Mouse (Mus musculus) 416B (cell line): ENCODE results near the gene Olfr766-ps1.
"Not testable (repeated sequence)": the region's sequence is repeated elsewhere in the genome, so short reads cannot be mapped to it uniquely, and the experiment has no call there.

Experiments
- DNase-seq: peaks from one replicate; pipeline ENCODE4 v3.0.0; 2011; ENCODE audit warnings: low read depth

The Olfr766-ps1 gene

GRCm38 (mm10) chr10:129068877-129069276 lies at the start of gene Olfr766-ps1:
Gene Olfr766-ps1, minus strand, starts transcription at chr10:129068977.
- no peak for DNase-seq

GRCm38 (mm10) chr10:129117761-129118160 lies 49.0 kb upstream of the Olfr766-ps1 start, which contains the start of gene Olfr769:
Gene Olfr769, minus strand, starts transcription at chr10:129117861.
- no peak for DNase-seq

- DNase-seq: peak; percentile 5
These were observed 46.4 kb upstream of the Olfr766-ps1 start for GRCm38 (mm10) chr10:129115146-129115545.

GRCm38 (mm10) chr10:129101231-129101630 lies 32.5 kb upstream of the Olfr766-ps1 start:
- no peak for DNase-seq

GRCm38 (mm10) chr10:129099275-129099674 lies 30.5 kb upstream of the Olfr766-ps1 start, which contains the start of gene Olfr768:
Gene Olfr768, minus strand, starts transcription at chr10:129099375.
- DNase-seq: no peak

GRCm38 (mm10) chr10:129082810-129083209 lies 14.0 kb upstream of the Olfr766-ps1 start, which contains the start of gene Olfr767:
Gene Olfr767, minus strand, starts transcription at chr10:129082910.
- DNase-seq: not testable (repeated sequence)

- not testable (repeated sequence) for DNase-seq
These were observed 18.9 kb downstream of the Olfr766-ps1 start, which contains the start of gene Olfr765 for GRCm38 (mm10) chr10:129049898-129050297. Gene Olfr765, minus strand, starts transcription at chr10:129049998.

- DNase-seq: no peak
These were observed 29.0 kb downstream of the Olfr766-ps1 start, which contains the start of gene Olfr764-ps1 for GRCm38 (mm10) chr10:129039796-129040195. Gene Olfr764-ps1, minus strand, starts transcription at chr10:129039896.

GRCm38 (mm10) chr10:129028343-129028742 lies 40.4 kb downstream of the Olfr766-ps1 start:
- DNase-seq: no peak

GRCm38 (mm10) chr10:129026018-129026662 lies 42.6 kb downstream of the Olfr766-ps1 start:
- peak; percentile 62 for DNase-seq

- peak; percentile 28 for DNase-seq
These were observed 45.5 kb downstream of the Olfr766-ps1 start for GRCm38 (mm10) chr10:129023319-129023718.

GRCm38 (mm10) chr10:129014477-129014876 lies 54.3 kb downstream of the Olfr766-ps1 start:
- no peak for DNase-seq
